Mouse (Mus musculus) lung, adult 2 months (tissue): ENCODE results near the gene Zfp668. TPM values are rescaled to one million over a fixed set of nuclear protein-coding genes. Genes with fewer than 3 reads are reported as not detected.

Source experiments
- DNase-seq: peaks from one replicate; pipeline ENCODE4 v3.0.0; 2022
- H3K4me1 ChIP-seq: fragments of 200-500 bp; 2 replicates; pipeline ENCODE4 v1.6.1; 2011; ENCODE audit warnings: low read length; ENCODE audit not compliant: control insufficient read depth, insufficient read depth
- H3K4me3 ChIP-seq: fragments of 200-500 bp; replicated peaks from 2 replicates; pipeline ENCODE3; 2011; ENCODE audit warnings: low read depth, mild to moderate bottlenecking, control low read depth, low read length; ENCODE audit errors: extremely low read depth
- CTCF ChIP-seq: fragments of 200-500 bp; IDR thresholded peaks from 2 replicates; pipeline ENCODE4 v1.5.1; 2011; ENCODE audit warnings: mild to moderate bottlenecking, low read length, control low read depth; ENCODE audit not compliant: insufficient read depth
- POLR2A ChIP-seq: fragments of 200-500 bp; IDR thresholded peaks from 2 replicates; pipeline ENCODE4 v1.6.1; 2011; ENCODE audit warnings: low read depth, mild to moderate bottlenecking, control low read depth, low read length, borderline replicate concordance; ENCODE audit errors: extremely low read depth
- WGBS: fragments of 180-500 bp; shearing (Covaris S2); methylation state at CpG from one replicate; pipeline ENCODE4 v1.1.7; 2018; 5-methylcytosine and 5-hydroxymethylcytosine counted together
- polyA plus RNA-seq: library from polyadenylated mRNA; depleted of rRNA; stranded (reverse); fragments of >200 nt; gene quantifications from 2 replicates; pipeline ENCODE4 v1.2.3, GENCODE M21; 2012; rRNA removed

The Zfp668 gene
- polyA plus RNA-seq, result 6.0 and 6.7 TPM in 2 replicates

GRCm38 (mm10) chr7:127876467-127877348, at the start of gene Zfp668:
Zfp668 (minus strand) TSS chr7:127876828.
- Histone ChIP-seq H3K4me1 (peaks cover 5% of the 10 kb centered on the region), H3K4me3 (peak within 1 kb of the TSS; percentile 98)
- WGBS, result under 1% methylated on average over 60 of the region's 60 CpGs
- no peak for TF ChIP-seq CTCF
- peak; percentile 83 for TF ChIP-seq POLR2A
- peak; percentile 91 for DNase-seq

DNA sequence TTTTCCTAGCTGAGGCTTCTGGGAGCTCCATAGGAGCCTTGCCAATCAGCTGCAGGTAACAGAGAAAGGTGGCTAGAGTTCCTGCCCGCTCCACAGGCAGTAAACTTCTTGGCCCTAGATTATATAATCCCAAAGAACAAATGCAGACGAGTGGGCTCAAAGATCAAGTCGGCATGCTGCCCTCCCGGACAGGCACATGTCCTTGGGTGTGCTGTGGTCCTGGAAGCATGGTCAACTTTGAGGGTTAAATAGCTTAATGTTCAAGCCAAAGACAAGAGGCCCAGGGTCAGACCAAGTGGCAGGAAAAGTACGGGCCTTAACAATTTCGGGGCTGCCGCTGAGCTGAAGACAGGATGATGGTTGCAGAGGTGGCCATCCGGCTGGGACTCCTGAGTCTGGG, 49.4 kb upstream of the Zfp668 start:
- 72% methylated on average over 8 of the region's 8 CpGs for WGBS
- H3K4me1 ChIP-seq, result peaks cover 6% of the 10 kb centered on the region; the same call in 1 of the 2 replicates
- TF ChIP-seq POLR2A, result no peak
- TF ChIP-seq CTCF, result no peak
- H3K4me3 ChIP-seq, result no peak overlapping the region
- DNase-seq, result peak; percentile 15

DNA sequence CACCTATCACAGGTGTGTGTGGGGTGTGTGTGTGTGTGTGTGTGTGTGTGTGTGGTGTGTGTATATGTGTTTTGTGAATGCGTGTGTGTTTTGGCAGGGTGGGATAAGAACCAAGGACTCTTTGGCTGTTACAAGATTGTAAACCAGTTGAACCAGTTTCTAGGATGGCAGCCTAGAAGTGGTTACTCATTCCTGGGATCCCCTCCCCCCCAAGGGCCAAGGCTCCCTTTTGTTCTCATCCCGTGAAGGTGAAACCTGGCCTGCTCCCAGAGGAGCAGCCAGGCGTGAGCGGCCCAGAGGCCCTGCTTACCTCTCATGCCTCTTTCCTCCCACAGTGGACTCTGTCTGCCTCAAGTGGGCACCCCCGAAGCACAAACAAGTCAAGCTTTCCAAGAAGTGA, 48.6 kb upstream of the Zfp668 start:
- DNase-seq, result peak; percentile 72
- peak; percentile 37; the same call in 1 of the 2 replicates for TF ChIP-seq POLR2A
- TF ChIP-seq CTCF, result no peak
- Histone ChIP-seq H3K4me1 (peaks cover 6% of the 10 kb centered on the region; the same call in 1 of the 2 replicates), H3K4me3 (no peak overlapping the region)
- 74% methylated on average over 5 of the region's 5 CpGs for WGBS

DNA sequence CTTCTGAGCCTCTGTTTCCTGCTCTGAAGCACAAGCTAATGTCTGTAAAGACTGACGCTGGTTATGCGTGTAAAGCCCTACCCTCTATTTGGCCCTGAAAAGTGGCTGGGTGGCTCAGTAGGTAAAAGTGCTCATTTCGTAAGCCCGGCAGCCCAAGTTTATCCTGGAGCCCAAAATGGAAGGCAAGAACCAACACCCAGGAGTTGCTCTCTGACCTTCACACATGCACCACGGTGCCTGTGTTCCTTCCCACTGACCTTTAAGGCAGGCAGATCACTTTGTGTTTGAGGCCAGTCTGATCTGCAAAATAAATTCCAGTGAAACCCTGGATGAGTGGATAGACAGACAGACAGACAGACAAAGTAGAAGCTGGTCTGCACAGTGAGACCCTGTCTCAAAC, 47.1 kb upstream of the Zfp668 start:
- H3K4me1 ChIP-seq, result peaks cover 6% of the 10 kb centered on the region; the same call in 1 of the 2 replicates
- no peak overlapping the region for H3K4me3 ChIP-seq
- no peak for DNase-seq
- TF ChIP-seq POLR2A (no peak), CTCF (no peak)
- 63% methylated on average over 5 of the region's 5 CpGs for WGBS

DNA sequence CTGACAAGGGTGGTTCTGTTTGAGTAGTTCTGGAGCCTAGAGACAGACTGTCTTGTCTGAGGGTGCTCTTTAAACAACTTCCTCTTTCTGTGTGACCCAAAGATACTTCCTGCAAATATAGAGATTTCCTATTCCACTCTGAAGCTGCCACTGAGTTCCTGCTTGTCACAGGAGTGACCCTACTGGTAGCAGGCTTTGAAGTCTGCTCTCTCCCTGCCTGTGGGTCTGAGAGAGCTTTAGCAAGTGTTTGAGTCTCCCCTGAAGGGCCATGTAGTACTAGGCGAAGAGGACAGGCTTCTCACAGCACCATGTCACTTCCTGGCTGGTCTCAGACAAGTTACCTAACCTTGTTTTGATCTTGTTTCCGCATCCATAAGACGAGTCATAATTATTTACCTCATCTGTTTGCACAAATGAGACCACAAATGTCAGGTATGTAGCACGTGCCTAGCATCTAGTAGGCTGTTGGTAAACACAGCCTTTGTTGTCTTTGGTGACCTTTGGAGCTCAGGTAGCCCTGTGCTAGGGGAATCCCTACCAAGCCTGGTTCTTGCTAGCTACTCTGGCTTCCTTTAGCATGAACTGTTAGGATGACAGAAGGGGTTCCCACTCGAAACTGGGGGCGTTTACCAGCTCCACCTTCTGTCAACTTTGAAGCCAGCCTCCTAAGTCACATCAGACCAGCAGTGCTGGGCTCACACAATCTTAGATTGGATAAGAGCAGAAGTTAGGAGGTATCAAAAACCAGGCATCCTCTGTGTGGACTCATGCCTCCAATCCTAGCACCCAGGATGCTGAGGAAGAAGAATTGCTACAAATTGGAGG, 46.0 kb upstream of the Zfp668 start:
- TF ChIP-seq CTCF, result no peak
- TF ChIP-seq POLR2A, result peak; percentile 21; the same call in 1 of the 2 replicates
- 41% methylated on average over 6 of the region's 6 CpGs for WGBS
- H3K4me1 ChIP-seq, result peaks cover 6% of the 10 kb centered on the region; the same call in 1 of the 2 replicates
- H3K4me3 ChIP-seq, result no peak overlapping the region
- DNase-seq, result peak; percentile 35

GRCm38 (mm10) chr7:127921516-127921915, 44.9 kb upstream of the Zfp668 start:
- H3K4me3 ChIP-seq, result no peak overlapping the region
- peak; percentile 39 for DNase-seq
- TF ChIP-seq CTCF (peak; percentile 54), POLR2A (no peak)
- WGBS, result 62% methylated on average over 8 of the region's 8 CpGs
- peaks cover 6% of the 10 kb centered on the region; the same call in 1 of the 2 replicates for H3K4me1 ChIP-seq

- no peak for TF ChIP-seq POLR2A
- no peak for TF ChIP-seq CTCF
- 68% methylated on average over 7 of the region's 7 CpGs for WGBS
- H3K4me1 ChIP-seq, result peaks cover 6% of the 10 kb centered on the region; the same call in 1 of the 2 replicates
- H3K4me3 ChIP-seq, result no peak overlapping the region
- DNase-seq, result peak; percentile 20
Measured at GRCm38 (mm10) chr7:127919290-127919689, 42.7 kb upstream of the Zfp668 start.

- DNase-seq, result peak; percentile 54
- peak; percentile 52 for TF ChIP-seq CTCF
- TF ChIP-seq POLR2A, result no peak
- 54% methylated on average over 3 of the region's 3 CpGs for WGBS
- H3K4me3 ChIP-seq, result no peak overlapping the region
- H3K4me1 ChIP-seq, result peaks cover 6% of the 10 kb centered on the region; the same call in 1 of the 2 replicates
Measured at GRCm38 (mm10) chr7:127918203-127918602, 41.6 kb upstream of the Zfp668 start.

- 86% methylated on average over 12 of the region's 12 CpGs for WGBS
- TF ChIP-seq CTCF, result no peak
- no peak for TF ChIP-seq POLR2A
- no peak overlapping the region for H3K4me3 ChIP-seq
- H3K4me1 ChIP-seq, result no peaks in the 10 kb centered on the region
- DNase-seq, result no peak
Measured at GRCm38 (mm10) chr7:127915293-127915692, 38.7 kb upstream of the Zfp668 start.

- WGBS, result 5% methylated on average over 4 of the region's 4 CpGs
- Histone ChIP-seq H3K4me3 (peak overlapping the region; percentile 73), H3K4me1 (no peaks in the 10 kb centered on the region)
- TF ChIP-seq CTCF, result no peak
- TF ChIP-seq POLR2A, result peak; percentile 9; the same call in 1 of the 2 replicates
- DNase-seq, result no peak
Measured at GRCm38 (mm10) chr7:127912938-127913337, 36.3 kb upstream of the Zfp668 start.
